Mouse (Mus musculus) mouse embryonic stem cell (cell line): ENCODE data around the gene Aaed1.

Source experiments
- in situ Hi-C, 2 experiments: fragments of 300-500 bp; cut with MboI; formaldehyde crosslinking; loops; 1 replicate in 1 of 2; 3 replicates in 1 of 2; pipeline ENCODE4 v1.14.3; 2019 to 2020; ENCODE audit warnings: low sequenced_read_pairs in 2 of 2, low pct_unique_long_range_greater_than_20kb in 1 of 2, mixed read lengths in 1 of 2; ENCODE audit not compliant: unreplicated experiment in 1 of 2

Gene Aaed1

DNA sequence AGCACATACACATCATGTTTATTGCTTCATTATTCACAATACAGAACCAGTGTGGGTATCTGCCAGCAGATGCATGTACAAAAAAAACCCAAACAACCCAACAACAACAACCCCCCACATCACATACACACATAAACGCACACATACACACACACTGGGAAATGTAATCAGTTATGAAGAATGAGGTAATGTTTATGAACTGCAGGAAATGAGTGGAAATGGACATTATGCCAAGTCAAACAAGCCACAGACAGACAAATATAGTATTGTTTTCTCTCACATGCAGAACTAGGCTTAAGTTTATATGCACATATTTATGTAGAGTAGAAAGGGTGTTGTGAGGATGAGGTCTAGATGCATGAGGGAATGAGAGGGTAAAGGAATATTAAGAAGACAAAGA lies 1.2 kb downstream of the Aaed1 start:
- in situ Hi-C loops = loop anchor here in 1 of 2 experiments (10.0 kb wide), 1 partner anchor 146 kb away; the partner anchor contains the start of gene Habp4

DNA sequence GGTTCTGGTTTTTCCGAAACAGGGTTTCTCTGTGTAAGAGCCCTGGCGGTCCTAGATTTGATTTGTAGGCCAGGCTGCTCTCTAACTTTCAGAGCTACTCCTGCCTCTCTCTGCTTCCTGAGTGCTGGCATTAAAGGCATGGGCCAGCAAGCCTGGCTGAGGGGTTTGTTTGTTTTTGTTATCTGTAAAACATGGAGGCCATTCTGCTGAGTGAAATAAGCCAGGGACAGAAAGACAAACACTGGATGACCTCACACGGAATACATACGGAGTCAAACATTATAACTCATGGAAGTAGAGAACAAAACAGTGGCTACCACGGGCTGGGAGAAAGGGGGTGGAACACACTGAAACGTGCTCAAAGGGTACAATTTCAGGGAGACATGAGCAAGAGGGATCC lies 1.9 kb downstream of the Aaed1 start:
- in situ Hi-C loops = loop anchor here in 1 of 2 experiments (10.0 kb wide), 1 partner anchor 146 kb away; the partner anchor contains the start of gene Habp4

DNA sequence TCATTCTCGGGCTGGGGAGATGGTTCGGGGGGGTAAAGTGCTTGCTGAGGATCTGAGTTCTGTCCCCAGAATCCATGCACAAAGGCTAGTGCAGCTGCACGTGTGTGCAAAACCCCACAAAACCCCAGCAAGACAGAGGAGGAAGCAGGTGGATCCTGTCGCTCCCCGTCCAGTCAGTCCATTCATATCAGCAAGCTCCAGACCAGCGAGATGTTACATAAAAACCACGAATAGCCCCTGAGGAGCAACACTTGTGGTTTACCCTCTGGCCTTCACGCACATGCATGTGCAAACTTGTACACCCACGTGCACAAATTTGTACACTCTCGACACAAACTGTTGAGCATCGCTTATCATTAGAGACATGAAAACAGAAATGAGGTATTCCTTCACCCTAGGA lies 2.7 kb downstream of the Aaed1 start:
- in situ Hi-C loops = loop anchor here (5.0 to 10.0 kb wide), 3 partner anchors 125 to 145 kb away; partner anchors contain the start of gene Habp4 (in 1 of the 2)

GRCm38 (mm10) chr13:64309036-64309435 lies 3.5 kb downstream of the Aaed1 start:
- in situ Hi-C loops = loop anchor here (5.0 to 10.0 kb wide), 2 partner anchors 124 to 127 kb away; no protein-coding TSS in a partner anchor

- in situ Hi-C loops = loop anchor here (5.0 to 10.0 kb wide), 2 partner anchors 123 to 125 kb away; no protein-coding TSS in a partner anchor
Observed at GRCm38 (mm10) chr13:64307508-64307907, 5.0 kb downstream of the Aaed1 start.

- in situ Hi-C loops = loop anchor here (5.0 to 10.0 kb wide), 2 partner anchors 121 to 124 kb away; no protein-coding TSS in a partner anchor
Observed at GRCm38 (mm10) chr13:64306078-64306477, 6.4 kb downstream of the Aaed1 start.

GRCm38 (mm10) chr13:64299069-64299468 lies 13.4 kb downstream of the Aaed1 start:
- in situ Hi-C loops = no loop called here

DNA sequence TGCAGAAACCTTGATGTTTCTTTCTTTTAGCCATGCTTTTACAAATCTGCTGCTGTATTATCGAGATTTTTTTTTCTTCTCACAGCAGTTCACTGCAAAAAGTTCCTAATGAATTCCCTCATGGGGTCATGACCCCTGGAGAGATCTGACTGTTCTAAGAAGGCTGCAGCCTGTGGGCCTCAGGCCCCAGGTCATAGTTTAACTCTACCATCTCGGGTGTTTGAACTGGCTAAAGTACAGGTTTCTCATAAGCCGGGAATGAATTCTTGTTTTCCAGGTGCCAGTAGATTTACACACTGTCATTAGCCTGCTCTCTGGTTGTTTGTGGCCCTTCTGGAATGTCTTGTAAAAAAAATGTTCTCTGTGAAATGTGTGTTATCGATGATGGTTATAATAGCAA lies 25.7 kb downstream of the Aaed1 start:
- in situ Hi-C loops = no loop called here

- in situ Hi-C loops = no loop called here
Observed at GRCm38 (mm10) chr13:64286321-64286720, 26.2 kb downstream of the Aaed1 start.

DNA sequence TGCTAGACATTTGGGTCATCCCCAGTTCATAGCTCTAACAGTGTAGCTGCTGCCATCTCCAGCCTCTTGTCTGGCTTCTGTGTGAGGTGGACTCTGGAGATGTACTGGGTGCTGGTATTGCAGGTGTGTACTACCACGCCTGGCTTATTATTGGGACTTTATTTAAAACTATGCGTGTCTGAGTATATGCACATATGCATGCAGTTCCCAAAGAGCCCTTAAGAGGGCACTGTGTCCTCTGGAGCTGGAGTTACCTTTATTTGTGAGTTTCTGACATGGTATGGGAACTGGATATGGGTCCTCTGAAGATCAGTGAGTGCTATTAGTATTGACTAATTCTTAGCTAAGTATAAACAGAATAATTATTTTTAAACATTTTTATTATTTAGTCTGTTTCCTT lies 27.8 kb downstream of the Aaed1 start:
- in situ Hi-C loops = no loop called here

- in situ Hi-C loops = no loop called here
Observed at GRCm38 (mm10) chr13:64280940-64281339, 31.6 kb downstream of the Aaed1 start.

GRCm38 (mm10) chr13:64275754-64276127 lies 36.8 kb downstream of the Aaed1 start:
- in situ Hi-C loops = no loop called here

DNA sequence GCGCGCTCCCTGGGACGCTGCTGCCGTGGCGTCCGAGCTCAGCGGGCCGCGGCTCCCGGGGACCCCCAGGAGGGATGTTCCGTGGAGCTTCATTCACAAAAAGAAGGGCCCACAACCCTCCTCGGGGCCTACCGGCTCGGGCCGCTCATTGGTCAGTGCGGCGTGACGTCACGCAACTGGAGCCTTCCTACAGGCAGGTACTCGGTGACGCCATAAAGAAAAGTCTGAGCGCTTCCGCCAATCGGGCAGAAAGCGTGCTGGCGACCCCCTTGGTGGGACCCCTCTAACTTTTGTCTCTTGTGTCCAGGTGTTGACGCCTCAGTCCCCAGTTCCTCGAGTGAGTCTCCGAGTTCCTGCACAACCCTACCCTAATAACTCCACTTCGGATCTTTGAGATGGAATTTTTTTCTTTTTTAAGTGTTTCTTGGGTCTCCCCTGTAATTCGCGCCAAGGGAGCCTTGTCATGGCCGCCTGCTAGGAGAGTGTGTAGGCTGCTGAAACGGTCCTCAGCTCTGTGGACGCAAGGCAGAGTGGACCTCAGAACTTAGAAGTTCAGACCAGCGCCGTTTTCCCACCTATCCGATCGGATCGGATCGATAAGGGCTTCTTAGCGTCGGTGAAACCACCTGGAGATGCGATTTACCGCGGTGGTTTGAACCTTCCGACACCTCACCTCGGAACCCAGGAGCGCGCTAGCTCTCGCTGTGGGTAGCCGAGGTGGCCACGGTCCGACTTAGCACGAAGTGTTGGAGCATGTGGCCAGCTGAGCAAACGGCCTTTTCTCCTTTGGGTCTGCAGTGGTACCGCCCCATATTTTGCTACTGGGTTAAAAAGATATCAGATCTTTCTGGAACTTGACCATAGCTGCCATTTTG lies 37.4 kb downstream of the Aaed1 start, which contains the start of gene Cdc14b:
Gene Cdc14b (minus strand): TSS at position 412 of the 875 bp plus-strand sequence.
- in situ Hi-C loops = no loop called here

GRCm38 (mm10) chr13:64273891-64274844 lies 38.3 kb downstream of the Aaed1 start:
- in situ Hi-C loops = no loop called here

DNA sequence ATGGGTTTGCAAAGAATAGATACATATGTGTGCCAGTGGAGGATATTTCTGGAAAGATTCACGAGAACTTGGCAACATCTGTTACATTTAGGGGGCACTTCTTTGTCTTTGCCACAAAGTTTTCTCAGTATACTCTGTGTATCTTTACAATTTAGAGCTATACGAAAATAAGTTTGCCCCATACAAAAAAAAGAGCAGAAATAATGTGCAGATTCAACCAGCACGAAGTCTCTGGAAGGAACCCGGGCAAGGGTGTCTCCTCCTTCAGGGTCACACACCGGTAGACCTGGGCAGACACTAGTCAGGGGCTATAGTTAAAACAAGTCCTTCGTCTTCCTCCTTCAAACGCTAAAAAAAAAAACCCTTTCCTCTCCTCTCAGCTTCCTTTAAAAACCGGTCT lies 39.2 kb downstream of the Aaed1 start:
- in situ Hi-C loops = no loop called here

GRCm38 (mm10) chr13:64268384-64268783 lies 44.1 kb downstream of the Aaed1 start:
- in situ Hi-C loops = no loop called here

- in situ Hi-C loops = no loop called here
Observed at GRCm38 (mm10) chr13:64267151-64267550, 45.4 kb downstream of the Aaed1 start.

DNA sequence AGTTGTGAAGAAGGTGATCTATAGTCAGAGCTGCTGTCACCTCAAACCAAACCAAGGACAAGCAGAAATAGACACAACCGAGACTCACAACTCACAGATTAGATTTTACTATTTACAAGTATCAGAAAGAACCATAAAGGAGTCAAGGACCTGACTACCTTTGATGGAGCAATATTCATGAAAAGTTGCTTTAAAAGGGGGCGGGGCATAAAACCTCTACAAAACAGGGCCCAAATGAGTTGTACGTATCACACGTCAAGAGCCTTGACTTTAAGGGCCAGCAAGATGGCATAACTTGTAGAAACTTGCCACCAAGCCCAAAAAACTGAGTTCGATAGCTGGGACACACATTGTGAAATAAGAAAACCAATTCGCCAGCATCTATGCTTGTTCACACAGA lies 47.9 kb downstream of the Aaed1 start:
- in situ Hi-C loops = no loop called here

DNA sequence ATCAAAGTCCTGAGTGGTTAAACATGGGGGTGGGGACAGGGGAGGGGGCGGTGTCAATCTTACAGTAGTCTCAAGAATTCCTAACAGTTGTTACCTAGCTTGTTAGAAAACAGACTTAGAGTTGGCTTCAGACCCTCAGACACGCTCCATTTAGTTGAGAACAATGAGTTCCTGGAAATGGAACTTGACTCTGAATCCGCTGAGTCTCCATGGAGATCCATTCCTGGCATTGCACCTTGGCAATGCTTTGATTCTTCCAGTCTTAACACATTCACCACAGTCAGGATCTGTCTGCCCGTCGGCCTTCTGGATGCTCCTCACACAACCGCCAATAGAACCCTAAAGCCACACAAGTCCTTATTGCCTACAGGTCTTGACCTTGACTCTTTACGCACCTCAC lies 52.6 kb downstream of the Aaed1 start:
- in situ Hi-C loops = no loop called here
